Mouse (Mus musculus): ENCODE data around the gene Grin2a. TPM values are rescaled to one million over a fixed set of nuclear protein-coding genes. Genes with fewer than 3 reads are reported as not detected.

The Grin2a gene
- polyA plus RNA-seq, 1 experiment from 2014 or later: 0.47 TPM

DNA sequence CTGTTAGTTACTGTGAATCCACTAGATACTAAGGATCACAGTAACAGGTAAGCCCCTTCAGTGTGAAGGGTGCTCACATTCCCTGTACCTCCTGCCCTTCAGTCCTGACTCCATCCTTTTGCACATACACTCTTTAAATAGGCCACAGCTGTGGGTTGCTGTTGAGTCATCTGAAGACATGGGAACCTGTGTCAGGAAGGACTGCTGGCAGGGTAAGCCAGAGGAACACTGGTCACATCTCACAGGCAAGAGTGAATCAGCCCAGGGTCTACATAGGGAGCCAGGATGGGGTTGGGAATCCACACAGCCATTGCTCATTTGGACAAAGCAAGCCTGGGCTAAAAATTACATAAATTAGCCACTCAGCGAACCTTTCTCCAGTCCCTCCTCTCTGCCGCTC is 392.8 kb downstream of the Grin2a start:
- H3K9me3 ChIP-seq (replicated peaks; ENCODE audit: control insufficient read depth, low read length): no peaks in the 10 kb centered on the region
- WGBS: 92% methylated on average over 1 of the region's 2 CpGs
- no peak overlapping the region for H3K9ac ChIP-seq (ENCODE audit: low read length)
- H3K4me3 ChIP-seq (ENCODE audit: low read depth, low read length): no peak overlapping the region
- H3K27me3 ChIP-seq (replicated peaks; ENCODE audit: control insufficient read depth, insufficient read depth, low read length): no peaks in the 10 kb centered on the region
- no peaks in the 10 kb centered on the region for H3K4me1 ChIP-seq (ENCODE audit: control insufficient read depth, insufficient read depth, low read length)
- H3K27ac ChIP-seq (ENCODE audit: low read depth, low read length): no peak overlapping the region
- DNase-seq (ENCODE audit: low spot score) (no peak), ATAC-seq (no peak)
- H3K36me3 ChIP-seq (ENCODE audit: control insufficient read depth, insufficient read depth, low read length): no peaks in the 10 kb centered on the region
- no peak overlapping the region for H3K4me2 ChIP-seq (ENCODE audit: low read length)

DNA sequence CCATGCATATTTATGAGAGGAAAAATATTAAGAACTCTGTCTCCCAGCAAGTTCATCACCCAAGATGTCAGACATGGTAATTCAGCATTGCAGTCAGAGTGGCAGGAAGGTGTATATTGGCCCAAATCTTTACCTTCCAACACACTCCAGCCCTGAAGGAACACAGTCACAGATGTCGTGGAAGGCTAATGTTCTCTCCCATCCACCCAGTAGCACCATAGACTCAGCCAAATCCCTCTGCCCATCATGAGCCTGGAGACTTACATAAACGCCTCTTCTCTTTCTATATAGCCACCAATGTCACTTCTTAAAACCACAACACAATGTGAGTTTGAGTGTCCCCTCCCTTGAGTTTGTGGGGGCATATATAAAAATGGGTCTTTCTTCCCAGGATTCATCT is 406.2 kb downstream of the Grin2a start:
- H3K9me3 ChIP-seq (replicated peaks; ENCODE audit: control insufficient read depth, low read length): no peaks in the 10 kb centered on the region
- H3K4me2 ChIP-seq (ENCODE audit: low read length): no peak overlapping the region
- no peak overlapping the region for H3K9ac ChIP-seq (ENCODE audit: low read length)
- H3K4me3 ChIP-seq (ENCODE audit: low read depth, low read length): no peak overlapping the region
- WGBS: 87% methylated on average over 2 of the region's 2 CpGs
- H3K27me3 ChIP-seq (replicated peaks; ENCODE audit: control insufficient read depth, insufficient read depth, low read length): no peaks in the 10 kb centered on the region
- DNase-seq (ENCODE audit: low spot score) (no peak), ATAC-seq (no peak)
- H3K27ac ChIP-seq (ENCODE audit: low read depth, low read length): no peak overlapping the region
- H3K4me1 ChIP-seq (ENCODE audit: control insufficient read depth, insufficient read depth, low read length): no peaks in the 10 kb centered on the region
- H3K36me3 ChIP-seq (ENCODE audit: control insufficient read depth, insufficient read depth, low read length): no peaks in the 10 kb centered on the region

DNA sequence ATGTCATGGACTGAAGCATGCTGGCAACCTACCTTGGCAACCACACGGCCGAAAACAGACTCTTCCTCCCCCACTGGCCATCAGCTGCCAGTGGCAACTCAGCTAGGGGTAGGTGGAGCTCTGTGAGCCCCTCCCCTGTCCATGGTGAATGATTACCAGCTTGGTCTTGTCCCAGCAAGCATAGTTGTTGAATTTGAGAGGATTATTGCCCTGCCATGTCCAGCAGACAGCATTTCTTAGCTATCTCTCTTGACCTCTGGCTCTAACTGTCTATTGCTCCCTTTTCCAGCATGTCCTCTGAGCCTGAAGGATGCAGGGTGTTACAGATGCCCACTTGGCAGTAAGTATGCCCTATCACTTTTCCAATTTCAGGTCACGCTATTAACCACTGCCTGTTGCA is 406.9 kb downstream of the Grin2a start:
- 82% methylated on average over 3 of the region's 3 CpGs for WGBS

DNA sequence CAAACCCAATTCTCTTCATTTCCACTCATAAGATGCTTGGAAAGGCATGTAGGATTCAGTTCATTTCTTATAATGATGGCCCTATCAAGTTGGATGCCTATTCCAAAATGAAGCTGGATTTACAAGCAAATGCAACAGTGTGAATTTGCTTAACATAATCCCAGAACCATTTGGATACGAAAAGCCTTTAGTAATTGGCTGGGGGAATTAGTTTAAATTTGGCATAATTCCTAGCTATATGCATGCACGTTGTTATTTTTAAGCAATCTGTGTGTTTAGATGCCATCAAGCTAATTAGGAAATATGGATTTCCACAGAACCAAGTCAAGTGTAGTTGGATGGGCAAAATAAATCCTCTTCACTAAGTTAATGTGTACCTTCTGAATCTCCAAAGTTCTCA is 411.4 kb downstream of the Grin2a start:
- Histone ChIP-seq H3K4me2 (ENCODE audit: low read length) (no peak overlapping the region), H3K27me3 (replicated peaks; ENCODE audit: control insufficient read depth, insufficient read depth, low read length) (no peaks in the 10 kb centered on the region), H3K4me1 (ENCODE audit: control insufficient read depth, insufficient read depth, low read length) (no peaks in the 10 kb centered on the region), H3K4me3 (ENCODE audit: low read depth, low read length) (no peak overlapping the region), H3K9ac (ENCODE audit: low read length) (no peak overlapping the region), H3K36me3 (ENCODE audit: control insufficient read depth, insufficient read depth, low read length) (no peaks in the 10 kb centered on the region), H3K9me3 (replicated peaks; ENCODE audit: control insufficient read depth, low read length) (no peaks in the 10 kb centered on the region), H3K27ac (ENCODE audit: low read depth, low read length) (no peak overlapping the region)
- ATAC-seq: no peak
- WGBS: 60% methylated on average over 2 of the region's 2 CpGs
- DNase-seq (ENCODE audit: low spot score): peak; percentile 64

More for the DNA sequence above, 406.9 kb downstream of the Grin2a start:
- Histone ChIP-seq H3K27me3 (replicated peaks; ENCODE audit: control insufficient read depth, insufficient read depth, low read length) (no peaks in the 10 kb centered on the region), H3K4me3 (ENCODE audit: low read depth, low read length) (no peak overlapping the region), H3K27ac (ENCODE audit: low read depth, low read length) (no peak overlapping the region), H3K4me2 (ENCODE audit: low read length) (no peak overlapping the region), H3K9ac (ENCODE audit: low read length) (no peak overlapping the region), H3K4me1 (ENCODE audit: control insufficient read depth, insufficient read depth, low read length) (no peaks in the 10 kb centered on the region), H3K9me3 (replicated peaks; ENCODE audit: control insufficient read depth, low read length) (no peaks in the 10 kb centered on the region), H3K36me3 (ENCODE audit: control insufficient read depth, insufficient read depth, low read length) (no peaks in the 10 kb centered on the region)
- DNase-seq (ENCODE audit: low spot score) (no peak), ATAC-seq (no peak)

DNA sequence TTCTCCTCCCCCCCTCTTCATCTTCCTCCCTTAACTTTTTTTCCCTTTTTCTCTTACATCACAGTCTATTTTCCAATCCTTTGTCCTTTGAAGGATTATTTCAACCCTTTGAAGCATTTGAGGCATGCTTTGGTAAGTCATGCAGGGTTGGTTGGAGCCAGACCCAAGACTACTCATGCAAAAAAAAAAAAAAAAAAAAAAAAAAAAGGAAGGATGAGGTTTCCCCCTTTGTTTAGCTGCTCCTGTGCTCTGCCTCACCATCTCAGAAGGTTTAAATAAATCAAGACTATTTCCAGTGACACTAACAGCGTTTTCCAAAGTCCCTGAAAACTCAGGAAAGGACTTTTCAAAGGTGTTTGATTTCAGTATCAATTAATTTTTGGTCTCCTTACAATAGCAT is 423.6 kb downstream of the Grin2a start:
- no peaks in the 10 kb centered on the region for H3K27me3 ChIP-seq (replicated peaks; ENCODE audit: control insufficient read depth, insufficient read depth, low read length)
- no peak for DNase-seq (ENCODE audit: low spot score)
- H3K27ac ChIP-seq (ENCODE audit: low read depth, low read length): no peak overlapping the region
- no peaks in the 10 kb centered on the region for H3K9me3 ChIP-seq (replicated peaks; ENCODE audit: control insufficient read depth, low read length)
- H3K4me2 ChIP-seq (ENCODE audit: low read length): no peak overlapping the region
- ATAC-seq: no peak
- no peak overlapping the region for H3K9ac ChIP-seq (ENCODE audit: low read length)
- WGBS: 47% methylated on average over 1 of the region's 1 CpGs
- H3K4me1 ChIP-seq (ENCODE audit: control insufficient read depth, insufficient read depth, low read length): no peaks in the 10 kb centered on the region
- no peak overlapping the region for H3K4me3 ChIP-seq (ENCODE audit: low read depth, low read length)
- H3K36me3 ChIP-seq (ENCODE audit: control insufficient read depth, insufficient read depth, low read length): no peaks in the 10 kb centered on the region

DNA sequence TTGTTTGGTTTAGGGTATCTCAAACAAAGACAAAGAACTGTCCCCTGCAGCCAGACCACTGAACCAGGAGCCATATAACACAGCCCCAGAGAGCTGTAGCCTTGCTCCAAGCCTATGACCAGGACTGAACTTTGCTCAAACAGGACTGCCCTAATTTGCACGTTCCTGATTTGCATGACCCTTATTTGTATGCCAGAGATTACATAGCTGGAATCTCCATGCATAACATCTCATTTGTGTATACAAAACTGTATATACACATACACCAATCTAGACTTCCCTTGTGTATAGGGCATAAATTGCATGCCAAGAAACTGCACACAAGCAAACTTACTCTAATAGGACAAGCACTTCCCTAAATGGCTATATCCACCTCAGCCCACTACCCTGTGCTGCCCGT is 428.1 kb downstream of the Grin2a start:
- DNase-seq (ENCODE audit: low spot score): no peak
- Histone ChIP-seq H3K27me3 (replicated peaks; ENCODE audit: control insufficient read depth, insufficient read depth, low read length) (no peaks in the 10 kb centered on the region), H3K27ac (ENCODE audit: low read depth, low read length) (no peak overlapping the region), H3K9me3 (replicated peaks; ENCODE audit: control insufficient read depth, low read length) (no peaks in the 10 kb centered on the region), H3K36me3 (ENCODE audit: control insufficient read depth, insufficient read depth, low read length) (no peaks in the 10 kb centered on the region), H3K4me2 (ENCODE audit: low read length) (no peak overlapping the region), H3K9ac (ENCODE audit: low read length) (no peak overlapping the region), H3K4me1 (ENCODE audit: control insufficient read depth, insufficient read depth, low read length) (no peaks in the 10 kb centered on the region), H3K4me3 (ENCODE audit: low read depth, low read length) (no peak overlapping the region)
- ATAC-seq: no peak
- WGBS: 52% methylated on average over 2 of the region's 2 CpGs

DNA sequence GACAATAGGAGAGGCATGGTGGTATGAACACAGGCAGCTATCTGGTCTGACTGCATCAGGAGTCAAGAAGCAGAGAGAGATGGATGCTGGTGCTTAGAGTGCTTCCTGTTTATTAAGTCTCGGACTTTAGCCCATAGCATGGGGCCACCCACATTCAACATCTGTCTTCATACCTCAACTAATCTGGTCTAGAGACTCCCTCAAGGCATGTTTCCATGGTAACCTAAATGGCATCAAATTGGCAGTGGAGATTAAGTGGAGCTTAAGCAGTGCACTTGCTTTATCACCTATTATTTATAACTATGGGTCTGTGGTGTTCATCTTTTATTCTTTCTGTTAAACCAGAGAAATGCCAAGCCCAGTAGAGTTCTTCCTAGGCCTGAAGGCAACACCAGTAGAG is 433.5 kb downstream of the Grin2a start:
- WGBS: 9% methylated on average over 1 of the region's 1 CpGs
- ATAC-seq: no peak

DNA sequence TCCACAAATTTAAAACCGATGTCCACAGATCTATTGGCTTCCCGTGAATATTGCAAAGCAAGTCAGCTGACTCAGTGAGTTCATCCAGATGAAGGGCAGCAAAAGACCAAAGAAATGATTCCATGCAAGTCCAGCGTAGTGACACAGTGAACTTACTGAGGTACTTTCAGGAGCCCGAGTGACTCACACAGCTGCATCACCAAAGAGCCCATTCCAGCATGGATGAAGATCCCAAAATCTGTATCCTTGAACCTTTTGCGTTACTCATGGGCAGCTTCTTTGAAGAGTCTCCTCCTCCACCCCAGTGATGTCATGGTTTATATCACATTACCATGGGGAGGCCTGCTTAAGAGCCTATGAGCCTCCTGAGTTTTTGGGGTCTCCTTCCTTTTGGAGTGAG is 460.2 kb downstream of the Grin2a start:
- Histone ChIP-seq H3K27me3 (replicated peaks; ENCODE audit: control insufficient read depth, insufficient read depth, low read length) (no peaks in the 10 kb centered on the region), H3K9me3 (replicated peaks; ENCODE audit: control insufficient read depth, low read length) (no peaks in the 10 kb centered on the region), H3K4me1 (ENCODE audit: control insufficient read depth, insufficient read depth, low read length) (peaks cover 12% of the 10 kb centered on the region), H3K9ac (ENCODE audit: low read length) (no peak overlapping the region), H3K27ac (ENCODE audit: low read depth, low read length) (no peak overlapping the region), H3K4me2 (ENCODE audit: low read length) (no peak overlapping the region), H3K4me3 (ENCODE audit: low read depth, low read length) (no peak overlapping the region), H3K36me3 (ENCODE audit: control insufficient read depth, insufficient read depth, low read length) (no peaks in the 10 kb centered on the region)
- ATAC-seq: no peak
- 94% methylated on average over 5 of the region's 5 CpGs for WGBS
- no peak for DNase-seq (ENCODE audit: low spot score)

More for the DNA sequence above, 433.5 kb downstream of the Grin2a start:
- DNase-seq (ENCODE audit: low spot score): peak; percentile 13
- H3K4me3 ChIP-seq (ENCODE audit: low read depth, low read length): no peak overlapping the region
- H3K36me3 ChIP-seq (ENCODE audit: control insufficient read depth, insufficient read depth, low read length): no peaks in the 10 kb centered on the region
- no peak overlapping the region for H3K4me2 ChIP-seq (ENCODE audit: low read length)
- H3K4me1 ChIP-seq (ENCODE audit: control insufficient read depth, insufficient read depth, low read length): no peaks in the 10 kb centered on the region
- H3K27ac ChIP-seq (ENCODE audit: low read depth, low read length): no peak overlapping the region
- H3K9me3 ChIP-seq (replicated peaks; ENCODE audit: control insufficient read depth, low read length): no peaks in the 10 kb centered on the region
- no peak overlapping the region for H3K9ac ChIP-seq (ENCODE audit: low read length)
- H3K27me3 ChIP-seq (replicated peaks; ENCODE audit: control insufficient read depth, insufficient read depth, low read length): no peaks in the 10 kb centered on the region

DNA sequence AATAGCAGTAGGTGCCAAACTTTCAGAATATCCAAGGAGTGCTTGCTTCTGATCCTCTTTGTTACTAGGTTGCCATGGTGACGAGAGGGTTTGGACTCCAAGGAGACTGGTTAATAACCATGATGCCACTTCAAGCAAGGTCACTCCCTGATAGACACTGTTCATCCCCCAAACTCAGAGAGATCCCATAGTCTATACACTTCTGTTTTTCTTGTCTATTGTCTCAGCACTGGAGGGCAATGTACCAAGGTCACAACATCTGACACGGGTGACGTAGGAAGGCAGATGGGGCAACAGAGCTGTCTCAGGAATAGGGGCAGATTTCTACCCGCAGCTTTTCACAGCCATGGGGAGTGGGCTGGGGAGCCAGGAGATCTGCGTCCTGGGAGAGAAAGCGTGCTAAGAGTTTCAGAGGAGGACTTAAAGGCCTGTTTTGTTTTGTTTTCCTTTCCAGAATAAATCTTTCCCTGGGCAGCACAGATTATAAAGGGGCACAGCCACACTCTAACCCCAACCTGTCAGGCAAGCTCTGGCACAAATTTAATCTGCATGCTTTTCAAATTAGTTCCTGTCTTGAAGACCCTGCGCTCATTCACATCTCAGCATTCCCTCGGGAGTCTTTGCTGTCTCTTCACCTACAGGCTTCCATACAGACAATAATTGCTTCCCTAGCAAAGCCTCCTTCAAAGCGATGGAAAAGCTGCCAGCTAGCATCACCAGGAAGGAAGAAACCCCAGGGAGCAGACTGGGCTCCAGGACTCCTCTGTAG is 461.6 kb downstream of the Grin2a start:
- Histone ChIP-seq H3K9me3 (replicated peaks; ENCODE audit: control insufficient read depth, low read length) (no peaks in the 10 kb centered on the region), H3K4me3 (ENCODE audit: low read depth, low read length) (no peak overlapping the region), H3K27me3 (replicated peaks; ENCODE audit: control insufficient read depth, insufficient read depth, low read length) (no peaks in the 10 kb centered on the region), H3K27ac (ENCODE audit: low read depth, low read length) (no peak overlapping the region), H3K36me3 (ENCODE audit: control insufficient read depth, insufficient read depth, low read length) (no peaks in the 10 kb centered on the region), H3K9ac (ENCODE audit: low read length) (no peak overlapping the region), H3K4me1 (ENCODE audit: control insufficient read depth, insufficient read depth, low read length) (peaks cover 12% of the 10 kb centered on the region), H3K4me2 (ENCODE audit: low read length) (no peak overlapping the region)
- 33% methylated on average over 9 of the region's 9 CpGs for WGBS
- ATAC-seq (peak; percentile 83), DNase-seq (ENCODE audit: low spot score) (peak; percentile 82)
